Mouse (Mus musculus): ENCODE data around the gene Cxcl2. TPM values are rescaled to one million over a fixed set of nuclear protein-coding genes. Genes with fewer than 3 reads are reported as not detected.

Cxcl2 gene
- total and polyA plus RNA-seq, 3 experiments = 0.21 to 0.47 TPM; not detected in 1

- no peak overlapping the region for H3K4me3 ChIP-seq (replicated peaks in 1 of 3; ENCODE audit: low read depth in 2 of 3, low read length in 2 of 3, poor library complexity in 1 of 3)
- dilution Hi-C loops (cut with MboI; ENCODE audit: extremely low pct_ligation_motif_present, extremely low pct_unique_long_range_greater_than_20kb, low sequenced_read_pairs) (no loop called here), in situ Hi-C loops (cut with MboI; ENCODE audit: low pct_ligation_motif_present, low pct_unique_long_range_greater_than_20kb, low sequenced_read_pairs) (no loop called here)
- H3K4me2 ChIP-seq (ENCODE audit: insufficient read depth, low read depth, poor library complexity, severe bottlenecking) = no peak overlapping the region
- H3K9me3 ChIP-seq (replicated peaks; ENCODE audit: low read length) = no peaks in the 10 kb centered on the region
- no peaks in the 10 kb centered on the region for H3K27me3 ChIP-seq (replicated peaks)
- H3K79me2 ChIP-seq (replicated peaks; ENCODE audit: control insufficient read depth, extremely low read depth, insufficient read depth, poor library complexity, severe bottlenecking) = no peaks in the 10 kb centered on the region
- H3K9ac ChIP-seq (ENCODE audit: insufficient read depth, low read depth) = no peak overlapping the region
- TF ChIP-seq ZNF384 (IDR thresholded peaks at IDR 0.05; ENCODE audit: low read depth, low read length) (no peak), CTCF (conservative IDR thresholded peaks at IDR 0.05 in 1 of 2, IDR thresholded peaks at IDR 0.05 in 1 of 2; ENCODE audit: low read depth in 2 of 2, low read length in 2 of 2) (peak in 1 of 2 experiments; percentile 60; a peak in 2 of 4 replicates), SMC3 (IDR thresholded peaks at IDR 0.05; ENCODE audit: low read depth, low read length) (peak; percentile 38), RAD21 (IDR thresholded peaks at IDR 0.05; ENCODE audit: low read depth, low read length) (peak; percentile 29), NELFE (IDR thresholded peaks at IDR 0.05; ENCODE audit: low read depth, low read length) (no peak), TBP (conservative IDR thresholded peaks at IDR 0.05; ENCODE audit: low read depth, low read length) (no peak), USF2 (conservative IDR thresholded peaks at IDR 0.05; ENCODE audit: low read depth, low read length) (no peak), PAX5 (IDR thresholded peaks at IDR 0.05; ENCODE audit: low read length) (no peak), CHD2 (IDR thresholded peaks at IDR 0.05; ENCODE audit: low read length) (no peak)
- no peak for DNase-seq (ENCODE audit: extremely low read depth)
- H3K36me3 ChIP-seq (replicated peaks in 1 of 2; ENCODE audit: control insufficient read depth in 1 of 2, insufficient read depth in 1 of 2, low read length in 1 of 2) = no peaks in the 10 kb centered on the region
- H3K4me1 ChIP-seq (ENCODE audit: control insufficient read depth in 1 of 2, insufficient read depth in 2 of 2) = no peaks in the 10 kb centered on the region
- no peak overlapping the region for H3K27ac ChIP-seq (ENCODE audit: insufficient read depth, low read depth)
Measured at GRCm38 (mm10) chr5:90952731-90953481, 49.2 kb downstream of the Cxcl2 start.

Other genes with a start within 250 kb of the Cxcl2 start
- gene Cxcl5, start 144.5 kb upstream of the Cxcl2 start, total RNA-seq (2012; rRNA removed) = not detected in 2 replicates
- not detected in 2 replicates for gene Cxcl5, start 144.5 kb upstream of the Cxcl2 start, total RNA-seq (2014; rRNA removed)
- gene Cxcl5, start 144.5 kb upstream of the Cxcl2 start, polyA plus RNA-seq (2012; ENCODE audit: insufficient read length, low read depth) = not detected in 2 replicates
- not detected in 2 replicates for gene Ppbp, start 135.4 kb upstream of the Cxcl2 start, total RNA-seq (2012; rRNA removed)
- not detected in 2 replicates for gene Ppbp, start 135.4 kb upstream of the Cxcl2 start, total RNA-seq (2014; rRNA removed)
- gene Ppbp, start 135.4 kb upstream of the Cxcl2 start, polyA plus RNA-seq (2012; ENCODE audit: insufficient read length, low read depth) = not detected in 2 replicates
- not detected in 2 replicates for gene Pf4, start 131.4 kb upstream of the Cxcl2 start, total RNA-seq (2012; rRNA removed)
- gene Pf4, start 131.4 kb upstream of the Cxcl2 start, total RNA-seq (2014; rRNA removed) = not detected in 2 replicates
- gene Pf4, start 131.4 kb upstream of the Cxcl2 start, polyA plus RNA-seq (2012; ENCODE audit: insufficient read length, low read depth) = not detected in 2 replicates
- not detected in 2 replicates for gene Cxcl3, start 117.8 kb upstream of the Cxcl2 start, total RNA-seq (2012; rRNA removed)
- not detected in 2 replicates for gene Cxcl3, start 117.8 kb upstream of the Cxcl2 start, total RNA-seq (2014; rRNA removed)
- gene Cxcl3, start 117.8 kb upstream of the Cxcl2 start, polyA plus RNA-seq (2012; ENCODE audit: insufficient read length, low read depth) = not detected in 2 replicates
- not detected in 2 replicates for gene Cxcl15, start 109.3 kb upstream of the Cxcl2 start, total RNA-seq (2012; rRNA removed)
- not detected in 2 replicates for gene Cxcl15, start 109.3 kb upstream of the Cxcl2 start, total RNA-seq (2014; rRNA removed)
- gene Cxcl15, start 109.3 kb upstream of the Cxcl2 start, polyA plus RNA-seq (2012; ENCODE audit: insufficient read length, low read depth) = not detected in 2 replicates
- not detected in 2 replicates for gene Cxcl1, start 12.6 kb upstream of the Cxcl2 start, total RNA-seq (2012; rRNA removed)
- not detected in 2 replicates for gene Cxcl1, start 12.6 kb upstream of the Cxcl2 start, total RNA-seq (2014; rRNA removed)
- gene Cxcl1, start 12.6 kb upstream of the Cxcl2 start, polyA plus RNA-seq (2012; ENCODE audit: insufficient read length, low read depth) = not detected in 2 replicates
- 1.2 and 1.7 TPM in 2 replicates for gene Mthfd2l, start 27.2 kb downstream of the Cxcl2 start, total RNA-seq (2012; rRNA removed)
- gene Mthfd2l, start 27.2 kb downstream of the Cxcl2 start, total RNA-seq (2014; rRNA removed) = 5.5 and 5.7 TPM in 2 replicates
- gene Mthfd2l, start 27.2 kb downstream of the Cxcl2 start, polyA plus RNA-seq (2012; ENCODE audit: insufficient read length, low read depth) = 2.3 and 3.7 TPM in 2 replicates
- not detected in 2 replicates for gene Epgn, start 123.6 kb downstream of the Cxcl2 start, total RNA-seq (2012; rRNA removed)
- gene Epgn, start 123.6 kb downstream of the Cxcl2 start, total RNA-seq (2014; rRNA removed) = not detected in 2 replicates
- not detected in 2 replicates for gene Epgn, start 123.6 kb downstream of the Cxcl2 start, polyA plus RNA-seq (2012; ENCODE audit: insufficient read length, low read depth)
- gene Ereg, start 170.8 kb downstream of the Cxcl2 start, total RNA-seq (2012; rRNA removed) = not detected in 2 replicates
- gene Ereg, start 170.8 kb downstream of the Cxcl2 start, total RNA-seq (2014; rRNA removed) = not detected in 2 replicates
- gene Ereg, start 170.8 kb downstream of the Cxcl2 start, polyA plus RNA-seq (2012; ENCODE audit: insufficient read length, low read depth) = not detected in 2 replicates
- not detected in 2 replicates for gene Areg, start 235.7 kb downstream of the Cxcl2 start, total RNA-seq (2012; rRNA removed)
- not detected in 2 replicates for gene Areg, start 235.7 kb downstream of the Cxcl2 start, total RNA-seq (2014; rRNA removed)
- gene Areg, start 235.7 kb downstream of the Cxcl2 start, polyA plus RNA-seq (2012; ENCODE audit: insufficient read length, low read depth) = not detected in 2 replicates

Data from CH12.LX (cell line).